Mouse (Mus musculus) kidney, embryonic 14.5 days (tissue): ENCODE data around the gene Miga1. TPM values are rescaled to one million over a fixed set of nuclear protein-coding genes. Genes with fewer than 3 reads are reported as not detected.

ENCODE experiments used
- ATAC-seq: fragments of 200-750 bp; cut with Nextera tagmentation; 2 replicates; pipeline ENCODE4 v1.8.0; 2017; ENCODE audit warnings: moderate number of reproducible peaks, mild to moderate bottlenecking, moderate TSS enrichment, moderate library complexity; ENCODE audit not compliant: low FRiP score, low TSS enrichment
- H3K27ac ChIP-seq: fragments of 300-500 bp; sonication (generic); 2 replicates; pipeline ENCODE4 v1.5.1; 2014; ENCODE audit warnings: low read depth, mild to moderate bottlenecking, low read length, moderate library complexity, mixed read lengths
- H3K27me3 ChIP-seq: fragments of 300-500 bp; sonication (generic); 2 replicates; pipeline ENCODE4 v1.6.1; 2014; ENCODE audit warnings: mild to moderate bottlenecking, low read length; ENCODE audit not compliant: control insufficient read depth, insufficient read depth
- H3K36me3 ChIP-seq: fragments of 300-500 bp; sonication (generic); 2 replicates; pipeline ENCODE4 v1.6.1; 2014; ENCODE audit warnings: low read length, mixed read lengths; ENCODE audit not compliant: control insufficient read depth, insufficient read depth
- H3K4me1 ChIP-seq: fragments of 300-500 bp; sonication (generic); 2 replicates; pipeline ENCODE4 v1.6.1; 2014; ENCODE audit warnings: low read length, mixed read lengths; ENCODE audit not compliant: control insufficient read depth, insufficient read depth
- H3K4me2 ChIP-seq: fragments of 300-500 bp; sonication (generic); replicated peaks from 2 replicates; pipeline ENCODE4 v1.6.1; 2014; ENCODE audit warnings: low read depth, mild to moderate bottlenecking, low read length
- H3K4me3 ChIP-seq: fragments of 300-500 bp; sonication (generic); 2 replicates; pipeline ENCODE4 v1.5.1; 2014; ENCODE audit warnings: mild to moderate bottlenecking, low read length
- H3K9ac ChIP-seq: fragments of 300-500 bp; sonication (generic); 2 replicates; pipeline ENCODE4 v1.6.1; 2014; ENCODE audit warnings: low read depth, mild to moderate bottlenecking, low read length, moderate library complexity
- H3K9me3 ChIP-seq: fragments of 300-500 bp; sonication (generic); 2 replicates; pipeline ENCODE4 v1.6.1; 2016; ENCODE audit warnings: low read length; ENCODE audit not compliant: control insufficient read depth
- WGBS: fragments of 180-500 bp; shearing (Covaris S2); extraction: QIAGEN DNeasy Blood & Tissue Kit; methylation state at CpG from one replicate; pipeline ENCODE4 v1.1.7; 2014; 5-methylcytosine and 5-hydroxymethylcytosine counted together
- polyA plus RNA-seq: library from polyadenylated mRNA; unstranded; fragments of >200 nt; fragmentation: Nextera tagmentation; extraction: Ambion mirVana; gene quantifications from 2 replicates; pipeline ENCODE4 v1.2.1, GENCODE M21; 2014

Miga1 gene
- polyA plus RNA-seq, 1 experiment from 2014 or later = 23.7 TPM

- Histone ChIP-seq H3K9me3 (no peaks in the 10 kb centered on the region), H3K4me2 (no peak overlapping the region), H3K36me3 (no peaks in the 10 kb centered on the region), H3K27me3 (no peaks in the 10 kb centered on the region), H3K27ac (no peak overlapping the region), H3K4me1 (no peaks in the 10 kb centered on the region), H3K9ac (no peak overlapping the region), H3K4me3 (no peak overlapping the region)
- ATAC-seq = no peak
- 84% methylated on average over 1 of the region's 1 CpGs for WGBS
These were observed 89.7 kb downstream of the Miga1 start for GRCm38 (mm10) chr3:152250487-152250886.

- no peak overlapping the region for H3K9ac ChIP-seq
- 86% methylated on average over 12 of the region's 12 CpGs for WGBS
- ATAC-seq = no peak
These were observed 92.5 kb downstream of the Miga1 start for GRCm38 (mm10) chr3:152247708-152248107.

GRCm38 (mm10) chr3:152245273-152245910 lies 94.8 kb downstream of the Miga1 start:
- Histone ChIP-seq H3K4me1 (no peaks in the 10 kb centered on the region), H3K4me2 (no peak overlapping the region), H3K36me3 (no peaks in the 10 kb centered on the region; the same call in 1 of the 2 replicates), H3K9me3 (no peaks in the 10 kb centered on the region), H3K27ac (no peak overlapping the region), H3K27me3 (no peaks in the 10 kb centered on the region), H3K4me3 (no peak overlapping the region), H3K9ac (no peak overlapping the region)
- no peak for ATAC-seq
- 73% methylated on average over 5 of the region's 5 CpGs for WGBS

More at GRCm38 (mm10) chr3:152247708-152248107, 92.5 kb downstream of the Miga1 start:
- Histone ChIP-seq H3K9me3 (no peaks in the 10 kb centered on the region), H3K27me3 (no peaks in the 10 kb centered on the region), H3K27ac (no peak overlapping the region), H3K4me2 (no peak overlapping the region), H3K4me1 (no peaks in the 10 kb centered on the region), H3K4me3 (no peak overlapping the region), H3K36me3 (no peaks in the 10 kb centered on the region)

GRCm38 (mm10) chr3:152243304-152243703 lies 96.9 kb downstream of the Miga1 start:
- Histone ChIP-seq H3K4me1 (no peaks in the 10 kb centered on the region), H3K27ac (no peak overlapping the region), H3K4me3 (no peak overlapping the region), H3K27me3 (no peaks in the 10 kb centered on the region), H3K9me3 (no peaks in the 10 kb centered on the region), H3K4me2 (no peak overlapping the region), H3K9ac (no peak overlapping the region), H3K36me3 (peaks cover 14% of the 10 kb centered on the region; the same call in 1 of the 2 replicates)
- ATAC-seq = no peak
- WGBS = 78% methylated on average over 4 of the region's 4 CpGs

- peaks cover 28% of the 10 kb centered on the region; the same call in 1 of the 2 replicates for H3K36me3 ChIP-seq
- no peak overlapping the region for H3K4me2 ChIP-seq
- no peak overlapping the region for H3K9ac ChIP-seq
- no peaks in the 10 kb centered on the region for H3K9me3 ChIP-seq
- no peak overlapping the region for H3K27ac ChIP-seq
- 41% methylated on average over 3 of the region's 3 CpGs for WGBS
- ATAC-seq = 0 out of 2 replicates have a peak, but pooled peaks have one; percentile 30
- no peak overlapping the region for H3K4me3 ChIP-seq
- no peaks in the 10 kb centered on the region for H3K27me3 ChIP-seq
- H3K4me1 ChIP-seq = no peaks in the 10 kb centered on the region
These were observed 99.1 kb downstream of the Miga1 start for GRCm38 (mm10) chr3:152241098-152241497.

- Histone ChIP-seq H3K4me3 (no peak overlapping the region), H3K9me3 (no peaks in the 10 kb centered on the region), H3K4me1 (no peaks in the 10 kb centered on the region), H3K4me2 (no peak overlapping the region), H3K9ac (no peak overlapping the region), H3K36me3 (peaks cover 38% of the 10 kb centered on the region), H3K27me3 (no peaks in the 10 kb centered on the region), H3K27ac (no peak overlapping the region)
- 97% methylated on average over 1 of the region's 1 CpGs for WGBS
- ATAC-seq = no peak
These were observed 100.6 kb downstream of the Miga1 start for GRCm38 (mm10) chr3:152239592-152239991.

GRCm38 (mm10) chr3:152238836-152239235 lies 101.4 kb downstream of the Miga1 start:
- H3K4me3 ChIP-seq = no peak overlapping the region
- 0 out of 2 replicates have a peak, but pooled peaks have one; percentile 22 for ATAC-seq
- H3K36me3 ChIP-seq = peaks cover 46% of the 10 kb centered on the region
- H3K27ac ChIP-seq = no peak overlapping the region
- H3K4me2 ChIP-seq = no peak overlapping the region
- H3K9me3 ChIP-seq = no peaks in the 10 kb centered on the region
- 73% methylated on average over 2 of the region's 2 CpGs for WGBS
- H3K27me3 ChIP-seq = no peaks in the 10 kb centered on the region
- H3K4me1 ChIP-seq = no peaks in the 10 kb centered on the region
- no peak overlapping the region for H3K9ac ChIP-seq

- Histone ChIP-seq H3K9ac (no peak overlapping the region), H3K9me3 (no peaks in the 10 kb centered on the region), H3K27me3 (no peaks in the 10 kb centered on the region), H3K4me3 (no peak overlapping the region), H3K27ac (no peak overlapping the region), H3K36me3 (peaks cover 70% of the 10 kb centered on the region), H3K4me2 (no peak overlapping the region), H3K4me1 (no peaks in the 10 kb centered on the region)
- WGBS = 96% methylated on average over 1 of the region's 1 CpGs
- no peak for ATAC-seq
These were observed 104.4 kb downstream of the Miga1 start for GRCm38 (mm10) chr3:152235805-152236204.

- Histone ChIP-seq H3K4me1 (no peaks in the 10 kb centered on the region), H3K4me2 (no peak overlapping the region), H3K27ac (no peak overlapping the region), H3K4me3 (no peak overlapping the region), H3K27me3 (no peaks in the 10 kb centered on the region), H3K9me3 (no peaks in the 10 kb centered on the region), H3K9ac (no peak overlapping the region), H3K36me3 (peaks cover 76% of the 10 kb centered on the region)
- ATAC-seq = no peak
- WGBS = 96% methylated on average over 1 of the region's 1 CpGs
These were observed 105.0 kb downstream of the Miga1 start for GRCm38 (mm10) chr3:152235238-152235637.
